Mouse (Mus musculus) intestine, embryonic 15.5 days (tissue): ENCODE results near the gene Fam20c. TPM values are rescaled to one million over a fixed set of nuclear protein-coding genes. Genes with fewer than 3 reads are reported as not detected.

Experiments
- polyA plus RNA-seq: library from polyadenylated mRNA; unstranded; fragments of >200 nt; fragmentation: Nextera tagmentation; extraction: Ambion mirVana; gene quantifications from 2 replicates; pipeline ENCODE4 v1.2.1, GENCODE M21; 2015

Fam20c gene
- polyA plus RNA-seq, 1 experiment from 2014 or later: 7.3 TPM

Other genes with a start within 250 kb of the Fam20c start
- gene 1700123K08Rik, start 189.8 kb upstream of the Fam20c start, polyA plus RNA-seq: not detected in 2 replicates
- gene Zfp68, start 134.8 kb upstream of the Fam20c start, polyA plus RNA-seq: 49.1 and 53.9 TPM in 2 replicates
- gene A430033K04Rik, start 131.7 kb upstream of the Fam20c start, polyA plus RNA-seq: 10.7 and 10.9 TPM in 2 replicates
- not detected in 2 replicates for gene Gm5294, start 65.6 kb downstream of the Fam20c start, polyA plus RNA-seq
- 48.5 and 48.8 TPM in 2 replicates for gene Pdgfa, start 242.9 kb downstream of the Fam20c start, polyA plus RNA-seq